Mouse (Mus musculus): ENCODE results near the gene Esr1. TPM values are rescaled to one million over a fixed set of nuclear protein-coding genes. Genes with fewer than 3 reads are reported as not detected.
A peak's percentile ranks its signal among the peaks of the same experiment; 100 is the strongest.
"Not testable (repeated sequence)": the region's sequence is repeated elsewhere in the genome, so short reads cannot be mapped to it uniquely, and the experiment has no call there.

Esr1 gene
- total RNA-seq, 2 experiments from 2014 or later: 28.7 to 32.2 TPM

- intact Hi-C loops (cut with DNase I): loop anchor here (5.0 kb wide), 1 partner anchor 53 kb away; no protein-coding TSS in a partner anchor
- not testable (repeated sequence) for DNase-seq
Observed at GRCm38 (mm10) chr10:4674983-4675592, 63.7 kb downstream of the Esr1 start.

GRCm38 (mm10) chr10:4683106-4683505 is 71.7 kb downstream of the Esr1 start:
- intact Hi-C loops (cut with DNase I): loop anchor here (5.0 kb wide), 1 partner anchor 34 kb away; no protein-coding TSS in a partner anchor
- peak in 1 of 2 experiments; percentile 29 for DNase-seq

GRCm38 (mm10) chr10:4683711-4684265 is 72.4 kb downstream of the Esr1 start:
- DNase-seq: no peak
- intact Hi-C loops (cut with DNase I): loop anchor here (5.0 kb wide), 1 partner anchor 34 kb away; no protein-coding TSS in a partner anchor

- intact Hi-C loops (cut with DNase I): no loop called here
Observed at GRCm38 (mm10) chr10:4694336-4694865, 83.0 kb downstream of the Esr1 start.

GRCm38 (mm10) chr10:4709915-4710314 is 98.5 kb downstream of the Esr1 start:
- intact Hi-C loops (cut with DNase I): loop anchor here (5.0 kb wide), 1 partner anchor 98 kb away; the partner anchor contains the start of gene Esr1
- peak; percentile 55 to 56 for DNase-seq

More at GRCm38 (mm10) chr10:4694336-4694865, 83.0 kb downstream of the Esr1 start:
- no peak for DNase-seq

- intact Hi-C loops (cut with DNase I): loop anchor here (5.0 kb wide), 1 partner anchor 99 kb away; the partner anchor contains the start of gene Esr1
- DNase-seq: no peak
Observed at GRCm38 (mm10) chr10:4711434-4711833, 100.0 kb downstream of the Esr1 start.

GRCm38 (mm10) chr10:4712061-4712908 is 100.9 kb downstream of the Esr1 start:
- DNase-seq: peak in 1 of 2 experiments; percentile 34
- intact Hi-C loops (cut with DNase I): loop anchor here (5.0 kb wide), 1 partner anchor 100 kb away; the partner anchor contains the start of gene Esr1

- intact Hi-C loops (cut with DNase I): loop anchor here (5.0 kb wide), 1 partner anchor 101 kb away; the partner anchor contains the start of gene Esr1
- no peak for DNase-seq
Observed at GRCm38 (mm10) chr10:4713398-4713797, 102.0 kb downstream of the Esr1 start.

- intact Hi-C loops (cut with DNase I): no loop called here
- no peak for DNase-seq
Observed at GRCm38 (mm10) chr10:4724851-4725250, 113.5 kb downstream of the Esr1 start.

GRCm38 (mm10) chr10:4726141-4726540 is 114.7 kb downstream of the Esr1 start:
- intact Hi-C loops (cut with DNase I): no loop called here
- DNase-seq: no peak

- no peak for DNase-seq
- intact Hi-C loops (cut with DNase I): no loop called here
Observed at GRCm38 (mm10) chr10:4732328-4732727, 120.9 kb downstream of the Esr1 start.

GRCm38 (mm10) chr10:4733987-4734386 is 122.6 kb downstream of the Esr1 start:
- intact Hi-C loops (cut with DNase I): no loop called here
- DNase-seq: no peak

- intact Hi-C loops (cut with DNase I): no loop called here
- DNase-seq: no peak
Observed at GRCm38 (mm10) chr10:4734942-4735341, 123.5 kb downstream of the Esr1 start.

- no peak for DNase-seq
- intact Hi-C loops (cut with DNase I): no loop called here
Observed at GRCm38 (mm10) chr10:4738311-4738710, 126.9 kb downstream of the Esr1 start.

GRCm38 (mm10) chr10:4751091-4751490 is 139.7 kb downstream of the Esr1 start:
- DNase-seq; intact Hi-C loops (cut with DNase I): not testable (repeated sequence)

- no peak for DNase-seq
- intact Hi-C loops (cut with DNase I): no loop called here
Observed at GRCm38 (mm10) chr10:4752977-4753376, 141.6 kb downstream of the Esr1 start.

- intact Hi-C loops (cut with DNase I): no loop called here
- DNase-seq: peak; percentile 39
Observed at GRCm38 (mm10) chr10:4775541-4775940, 164.1 kb downstream of the Esr1 start.

GRCm38 (mm10) chr10:4776007-4776713 is 164.8 kb downstream of the Esr1 start:
- intact Hi-C loops (cut with DNase I): no loop called here
- DNase-seq: no peak

- no peak for DNase-seq
- intact Hi-C loops (cut with DNase I): no loop called here
Observed at GRCm38 (mm10) chr10:4776714-4777090, 165.3 kb downstream of the Esr1 start.

- no peak for DNase-seq
- intact Hi-C loops (cut with DNase I): no loop called here
Observed at GRCm38 (mm10) chr10:4777996-4778395, 166.6 kb downstream of the Esr1 start.
